Mouse (Mus musculus): Measurements from ENCODE around the gene Dlk2. TPM values are rescaled to one million over a fixed set of nuclear protein-coding genes. Genes with fewer than 3 reads are reported as not detected.

Dlk2 gene
- polyA plus RNA-seq (2012; rRNA removed), result 153 and 156 TPM in 2 replicates

DNA sequence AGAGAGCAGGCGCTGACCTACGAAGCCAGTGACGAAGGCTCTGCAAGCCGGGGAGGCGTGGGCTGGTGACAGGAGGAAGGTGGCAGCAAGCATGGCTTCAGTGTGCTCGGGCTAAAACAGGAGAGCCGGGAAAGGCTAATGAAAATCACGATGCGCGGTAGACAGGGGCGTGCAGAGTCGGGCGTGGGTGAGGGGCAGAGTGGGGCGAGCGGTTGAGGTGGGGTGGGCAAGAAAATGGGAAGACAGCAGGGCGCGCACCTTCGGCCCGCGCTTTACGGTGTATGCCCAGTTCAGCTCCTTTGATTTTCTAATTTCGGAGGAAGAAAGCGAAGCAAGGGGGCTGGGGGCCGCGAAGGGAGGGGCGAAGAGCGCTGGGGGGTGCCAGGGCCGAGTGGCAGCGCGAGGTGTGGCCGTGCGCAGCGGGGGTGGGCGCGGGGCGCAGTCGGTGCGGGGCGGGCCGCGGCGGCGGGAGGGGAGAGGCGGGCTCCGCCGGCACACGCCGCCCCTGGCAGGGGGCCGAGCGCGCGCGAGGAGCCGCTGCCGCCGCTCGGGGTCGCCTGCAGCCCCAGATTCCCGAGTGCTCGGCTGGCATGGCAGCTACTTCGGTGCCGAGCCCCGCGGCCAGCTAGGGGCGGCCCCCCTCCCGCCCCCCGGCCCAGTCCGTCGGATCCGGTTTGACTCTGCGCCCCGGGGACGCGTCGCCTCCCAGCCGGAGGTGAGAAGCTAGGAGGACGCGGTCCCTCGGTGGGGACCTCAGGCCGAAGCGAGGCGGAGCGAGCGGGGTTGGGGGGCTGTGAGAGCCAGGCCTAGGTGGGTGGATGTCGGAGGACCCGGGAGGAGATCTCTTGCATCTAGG, at the start of gene Dlk2:
Dlk2 (plus strand) TSS at position 58 of the 856 bp plus-strand sequence.

GRCm38 (mm10) chr17:46247512-46248188, 49.6 kb upstream of the Dlk2 start, which contains the start of the genes Polr1c and Yipf3:
Gene Polr1c, minus strand, starts transcription at chr17:46248054.
Gene Yipf3, plus strand, starts transcription at chr17:46248080.

DNA sequence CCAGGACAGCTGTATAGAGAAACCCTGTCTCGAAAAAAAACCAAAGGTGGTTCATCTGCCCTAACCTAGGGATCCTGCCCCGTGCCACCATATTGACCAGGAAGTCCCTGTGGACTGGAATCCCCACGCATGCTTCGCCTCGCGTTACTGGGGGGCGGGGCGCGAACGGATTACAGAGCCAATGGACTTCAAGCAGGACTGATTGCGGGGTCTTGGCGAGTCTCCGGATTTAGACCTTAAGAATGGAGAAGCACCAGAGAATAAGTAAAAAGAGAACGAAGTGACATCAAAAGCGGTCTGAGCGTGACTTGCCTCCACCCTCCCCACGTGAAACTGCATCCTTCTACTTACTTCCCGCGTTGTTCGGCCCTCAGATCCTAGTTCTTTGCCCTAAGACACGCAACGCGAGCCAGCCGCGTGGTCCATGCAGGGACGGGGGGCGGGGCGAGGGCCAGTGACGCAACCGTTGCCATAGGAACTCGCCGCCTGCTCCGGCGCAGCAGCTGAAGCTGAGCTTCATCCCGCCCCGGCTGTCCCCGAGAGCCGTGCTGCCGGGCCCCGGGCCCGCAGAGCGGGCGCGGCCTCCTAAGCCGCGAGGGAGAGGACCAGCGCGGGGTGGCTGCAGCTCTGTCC, 43.7 kb upstream of the Dlk2 start, which contains the start of gene Lrrc73:
Lrrc73 (plus strand) TSS at position 80 of the 633 bp plus-strand sequence.

DNA sequence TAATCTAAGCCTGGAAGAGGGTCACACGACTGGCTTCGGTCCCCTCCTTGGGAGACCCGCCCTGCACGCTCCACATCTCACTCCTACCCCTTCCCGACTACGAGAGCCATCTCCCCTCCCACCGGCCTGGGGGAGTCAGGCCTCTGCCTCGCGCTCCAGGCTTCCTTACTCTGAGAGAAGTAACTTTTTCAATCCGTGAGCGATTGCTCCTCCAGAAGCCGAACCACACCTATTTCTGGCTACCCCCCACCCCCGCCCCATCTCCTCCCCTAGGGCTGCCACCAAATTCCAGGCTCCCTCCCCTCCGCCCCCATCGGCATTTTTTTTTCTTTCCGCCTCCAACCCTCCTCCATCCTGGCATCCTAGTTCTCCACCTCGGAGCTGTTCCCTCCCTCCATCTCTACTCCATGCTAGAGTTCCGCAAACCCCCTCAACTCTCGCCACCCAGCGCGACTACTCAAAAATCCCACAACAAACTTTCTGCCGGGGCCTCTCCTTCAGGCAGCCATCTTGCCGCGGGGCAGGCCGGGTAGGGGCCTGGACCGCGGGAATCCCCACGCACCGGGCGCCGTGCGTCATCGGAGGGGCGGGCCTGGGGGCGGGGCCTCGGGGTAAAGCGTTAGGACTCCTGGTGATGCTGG, 14.6 kb upstream of the Dlk2 start, which contains the start of gene Tjap1:
Tjap1 (minus strand) TSS at position 544 of the 641 bp plus-strand sequence.

GRCm38 (mm10) chr17:46327906-46328534, 30.8 kb downstream of the Dlk2 start, which contains the start of gene Abcc10:
Gene Abcc10, minus strand, starts transcription at chr17:46328352.

Other genes with a start within 250 kb of the Dlk2 start
- 90.2 and 93.1 TPM in 2 replicates for gene Mrps18a, start 186.4 kb upstream of the Dlk2 start, polyA plus RNA-seq (2012; rRNA removed)
- gene Rsph9, start 153.2 kb upstream of the Dlk2 start, polyA plus RNA-seq (2012; rRNA removed), result 67.7 and 69.6 TPM in 2 replicates
- 21.1 and 23.4 TPM in 2 replicates for gene Mad2l1bp, start 143.9 kb upstream of the Dlk2 start, polyA plus RNA-seq (2012; rRNA removed)
- 198 and 200 TPM in 2 replicates for gene Gtpbp2, start 136.4 kb upstream of the Dlk2 start, polyA plus RNA-seq (2012; rRNA removed)
- gene Polh, start 94.8 kb upstream of the Dlk2 start, polyA plus RNA-seq (2012; rRNA removed), result 9.1 and 9.4 TPM in 2 replicates
- 45.4 and 48.5 TPM in 2 replicates for gene Xpo5, start 94.6 kb upstream of the Dlk2 start, polyA plus RNA-seq (2012; rRNA removed)
- gene Polr1c, start 49.4 kb upstream of the Dlk2 start, polyA plus RNA-seq (2012; rRNA removed), result 108 and 110 TPM in 2 replicates
- gene Yipf3, start 49.3 kb upstream of the Dlk2 start, polyA plus RNA-seq (2012; rRNA removed), result 59.5 and 62.7 TPM in 2 replicates
- 56.8 and 63.4 TPM in 2 replicates for gene Lrrc73, start 43.9 kb upstream of the Dlk2 start, polyA plus RNA-seq (2012; rRNA removed)
- gene Tjap1, start 14.4 kb upstream of the Dlk2 start, polyA plus RNA-seq (2012; rRNA removed), result 42.6 and 47.1 TPM in 2 replicates
- gene Abcc10, start 30.9 kb downstream of the Dlk2 start, polyA plus RNA-seq (2012; rRNA removed), result 11.9 and 12.2 TPM in 2 replicates
- 37.3 and 42.2 TPM in 2 replicates for gene Zfp318, start 86.3 kb downstream of the Dlk2 start, polyA plus RNA-seq (2012; rRNA removed)
- 12.4 and 16.1 TPM in 2 replicates for gene Crip3, start 131.5 kb downstream of the Dlk2 start, polyA plus RNA-seq (2012; rRNA removed)
- gene Slc22a7, start 141.0 kb downstream of the Dlk2 start, polyA plus RNA-seq (2012; rRNA removed), result 0.11 and 0.14 TPM in 2 replicates
- 19.9 and 24.9 TPM in 2 replicates for gene Ttbk1, start 190.3 kb downstream of the Dlk2 start, polyA plus RNA-seq (2012; rRNA removed)
- 11.2 and 13.1 TPM in 2 replicates for gene Dnph1, start 199.3 kb downstream of the Dlk2 start, polyA plus RNA-seq (2012; rRNA removed)
- 40.4 and 42.3 TPM in 2 replicates for gene Cul9, start 249.0 kb downstream of the Dlk2 start, polyA plus RNA-seq (2012; rRNA removed)

Measured in central nervous system, embryonic 18 days (tissue).